Mouse (Mus musculus): ENCODE data around the gene Kif1b.

Gene Kif1b

GRCm38 (mm10) chr4:149138515-149138914 lies 169.0 kb downstream of the Kif1b start:
- DNase-seq (ENCODE audit: low read depth, low spot score) = no peak

GRCm38 (mm10) chr4:149136982-149137770 lies 170.3 kb downstream of the Kif1b start, which contains the start of gene Cenps:
Gene Cenps (minus strand): TSS chr4:149137629.
- DNase-seq (ENCODE audit: low read depth, low spot score) = peak; percentile 92

- no peak for DNase-seq (ENCODE audit: low read depth, low spot score)
Measured at GRCm38 (mm10) chr4:149136116-149136850, 171.2 kb downstream of the Kif1b start.

DNA sequence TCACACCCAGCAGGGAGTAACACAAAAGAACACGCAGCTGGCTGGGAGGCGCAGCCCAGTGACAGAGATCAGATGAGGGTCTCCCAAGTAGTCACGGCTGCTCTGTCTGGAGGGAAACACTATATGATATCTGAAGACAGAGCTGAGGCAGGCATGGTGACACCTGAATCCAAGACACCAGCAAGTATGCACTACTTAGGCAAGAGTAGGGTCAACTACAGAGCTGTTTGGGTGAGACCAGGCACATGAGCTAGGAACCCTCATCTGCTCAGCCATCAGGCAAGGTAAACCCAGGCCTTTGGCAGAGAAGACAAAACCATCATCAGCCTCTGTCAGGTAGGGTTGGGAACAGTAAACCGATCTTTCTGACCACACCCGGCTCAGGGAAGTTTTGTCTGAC lies 174.1 kb downstream of the Kif1b start:
- no peak for DNase-seq (ENCODE audit: low read depth, low spot score)

DNA sequence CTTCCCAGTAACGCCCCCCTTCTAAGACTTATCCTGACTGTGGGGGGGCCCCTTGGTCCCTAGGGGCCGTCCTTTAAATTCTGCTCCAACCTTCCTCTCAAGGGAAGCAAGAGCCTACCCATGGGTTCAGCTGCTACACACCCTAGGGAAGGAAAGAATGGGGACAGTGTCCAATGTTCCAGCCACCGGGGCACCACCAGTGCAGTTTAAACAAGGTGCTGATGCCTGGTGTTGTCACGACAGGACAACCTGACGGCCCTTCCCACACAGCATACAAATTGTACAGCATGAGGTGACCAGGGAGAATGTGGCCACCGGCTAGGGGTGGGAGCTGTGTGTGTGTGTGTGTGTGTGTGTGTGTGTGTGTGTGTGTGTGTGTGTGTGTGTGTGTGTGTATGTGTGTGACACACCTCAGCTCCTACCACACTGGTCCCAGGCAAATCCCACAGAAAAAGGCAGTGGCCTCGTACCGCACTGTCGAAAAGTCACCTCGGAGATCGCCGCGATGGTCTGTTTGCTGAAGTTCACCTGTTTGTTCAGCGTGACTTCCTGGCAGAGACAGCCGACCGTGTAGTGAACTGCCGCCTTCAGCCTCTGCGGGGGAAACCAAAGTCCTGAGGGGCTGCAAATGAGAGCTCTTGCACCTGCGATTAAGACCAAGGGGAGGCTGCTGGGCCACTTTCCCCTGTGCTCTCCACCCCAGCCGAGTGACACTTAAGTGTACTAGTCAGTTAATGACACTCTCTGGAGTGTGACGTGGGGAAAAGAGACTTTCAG lies 175.5 kb downstream of the Kif1b start:
- DNase-seq (ENCODE audit: low read depth, low spot score) = no peak

GRCm38 (mm10) chr4:149131021-149131752 lies 176.3 kb downstream of the Kif1b start:
- no peak for DNase-seq (ENCODE audit: low read depth, low spot score)

- DNase-seq (ENCODE audit: low read depth, low spot score) = no peak
Measured at GRCm38 (mm10) chr4:149128467-149128866, 179.0 kb downstream of the Kif1b start.

- DNase-seq (ENCODE audit: low read depth, low spot score) = no peak
Measured at GRCm38 (mm10) chr4:149126663-149127062, 180.8 kb downstream of the Kif1b start, which contains the start of gene Cort. Gene Cort (minus strand): TSS chr4:149126763.

All from CD4-positive, CD25-positive, alpha-beta regulatory T cell, adult 2 months (primary cell).